Comparison of ENCODE assay signal across 7 mouse cellular contexts in genomic region chr13:110368556-110369040, GRCm38 (mm10). TPM values are rescaled to one million over a fixed set of nuclear protein-coding genes. Genes with fewer than 3 reads are reported as not detected.
DNase-seq lines count a peak whose midpoint lies in the region; ATAC-seq and TF ChIP-seq lines count a peak whose summit lies in the region.
"Not testable (repeated sequence)": the region's sequence is repeated elsewhere in the genome, so short reads cannot be mapped to it uniquely, and the experiment has no call there.

No protein-coding gene starts in this region.

- H3K9me3 ChIP-seq in kidney, embryonic 16.5 days (ENCODE audit: low read length), result not testable (repeated sequence)

- 59% methylated on average over 6 of the region's 6 CpGs for WGBS in kidney, embryonic 16.5 days
- 39% methylated on average over 6 of the region's 6 CpGs for WGBS in spleen, adult 2 months

- not testable (repeated sequence) for H3K4me3 ChIP-seq in kidney, embryonic 16.5 days (ENCODE audit: low read length); spleen, adult 2 months (ENCODE audit: extremely low read depth, insufficient read depth, insufficient read length)

- H3K9ac ChIP-seq in kidney, embryonic 16.5 days (replicated peaks; ENCODE audit: low read length), result not testable (repeated sequence)

- peak; percentile 42; the same call in 1 of the 2 replicates for ATAC-seq in kidney, embryonic 16.5 days (ENCODE audit: low FRiP score, low TSS enrichment)

- not testable (repeated sequence) for H3K27ac ChIP-seq in kidney, embryonic 16.5 days (ENCODE audit: low read length); spleen, adult 2 months (ENCODE audit: insufficient read depth, low read length)

- H3K4me1 ChIP-seq in kidney, embryonic 16.5 days (ENCODE audit: insufficient read depth, low read length); spleen, adult 2 months (ENCODE audit: control insufficient read depth, insufficient read depth, insufficient read length): not testable (repeated sequence)

- peak; percentile 89; the same call in 1 of the 2 replicates for TF ChIP-seq CTCF in spleen, adult 2 months (IDR thresholded peaks at IDR 0.05; ENCODE audit: extremely low read depth, insufficient read depth, insufficient read length, insufficient replicate concordance)

- peak; percentile 21 for DNase-seq in adipocyte (ENCODE audit: low spot score)
- DNase-seq in embryo, embryonic 10 days (ENCODE audit: low spot score), result peak; percentile 47
- peak; percentile 88 for DNase-seq in heart, adult 11 months
- peak; percentile 13 for DNase-seq in liver
- peak; percentile 80 for DNase-seq in naive thymus-derived CD4-positive, alpha-beta T cell, adult 2 months (ENCODE audit: low read depth)
- DNase-seq in spleen, adult 2 months (ENCODE audit: low read depth in 1 of 2, low spot score in 2 of 2), result peak in 1 of 2 experiments; percentile 21

- not testable (repeated sequence) for TF ChIP-seq POLR2A in spleen, adult 2 months (IDR thresholded peaks at IDR 0.05; ENCODE audit: low read depth, low read length)

- H3K36me3 ChIP-seq in kidney, embryonic 16.5 days (ENCODE audit: insufficient read depth, low read length); spleen, adult 2 months (ENCODE audit: control insufficient read depth, insufficient read depth, low read length): not testable (repeated sequence)

- not testable (repeated sequence) for H3K27me3 ChIP-seq in kidney, embryonic 16.5 days (ENCODE audit: insufficient read depth, low read length); spleen, adult 2 months (ENCODE audit: control insufficient read depth, insufficient read depth, low read length)

- H3K4me2 ChIP-seq in kidney, embryonic 16.5 days (replicated peaks; ENCODE audit: low read depth, low read length), result not testable (repeated sequence)

RNA-seq across cellular contexts. Expression of gene Gapt, which starts 11.6 kb away (rescaled TPM):
- polyA plus RNA-seq in kidney, embryonic 16.5 days (2015; fragmentation: Nextera tagmentation; extraction: Ambion mirVana), result 0.17 and 0.20 TPM in 2 replicates
- polyA plus RNA-seq in spleen, adult 2 months (2012; rRNA removed), result 3.4 and 3.7 TPM in 2 replicates

RNA-seq across cellular contexts. Expression of gene Plk2, which starts 26.2 kb away (rescaled TPM):
- 89.4 and 91.2 TPM in 2 replicates for polyA plus RNA-seq in kidney, embryonic 16.5 days (2015; fragmentation: Nextera tagmentation; extraction: Ambion mirVana)
- 2.7 and 2.9 TPM in 2 replicates for polyA plus RNA-seq in spleen, adult 2 months (2012; rRNA removed)

Comparison
In these comparisons a context has a peak if more than half of its experiments do, and no peak if none do; other contexts are left out.
1. RNA of gene Plk2, which starts 26.2 kb away (polyA plus RNA-seq): 89.4 to 91.2 TPM in kidney, embryonic 16.5 days; 2.7 to 2.9 TPM in spleen, adult 2 months; every median in the first group is over 10 times any median in the second.